Mouse (Mus musculus) kidney, adult 2 months (tissue): ENCODE data around the gene Igf1r.

Source experiments
- CTCF ChIP-seq: fragments of 200-500 bp; conservative IDR thresholded peaks from 2 replicates; pipeline ENCODE4 v1.5.1; 2011; ENCODE audit warnings: low read depth, mild to moderate bottlenecking, control low read depth, low read length, moderate library complexity, mixed read lengths; ENCODE audit not compliant: insufficient read depth, insufficient read length
- POLR2A ChIP-seq: fragments of 200-500 bp; IDR thresholded peaks from one replicate; pipeline ENCODE4 v1.6.1; 2011; ENCODE audit warnings: low read depth, low read length, control low read depth

- TF ChIP-seq CTCF, result no peak
- no peak for TF ChIP-seq POLR2A
These were observed 36.7 kb downstream of the Igf1r start for GRCm38 (mm10) chr7:67989376-67989775.
